Mouse (Mus musculus): ENCODE results near the gene Cldn34c1.

- no peak for TF ChIP-seq CTCF (IDR thresholded peaks at IDR 0.05; ENCODE audit: extremely low read depth, insufficient read depth, insufficient read length, insufficient replicate concordance)
- no peak for TF ChIP-seq POLR2A (IDR thresholded peaks at IDR 0.05; ENCODE audit: low read depth, low read length)
These were observed at the start of gene Cldn34c1 for GRCm38 (mm10) chrX:123103291-123104260.
